Mouse (Mus musculus): ENCODE measurements around the gene Anapc4. TPM values are rescaled to one million over a fixed set of nuclear protein-coding genes. Genes with fewer than 3 reads are reported as not detected.

Anapc4 gene
- 23.5 and 27.6 TPM in 2 replicates for polyA plus RNA-seq (2012; rRNA removed)

GRCm38 (mm10) chr5:52833761-52834274, at the start of gene Anapc4:
Anapc4 (plus strand) TSS chr5:52834012.

Other genes with a start within 250 kb of the Anapc4 start
- 5.8 and 7.1 TPM in 2 replicates for gene Sepsecs, start 164.3 kb upstream of the Anapc4 start, polyA plus RNA-seq (2012; rRNA removed)
- 10.4 and 11.0 TPM in 2 replicates for gene Pi4k2b, start 92.4 kb upstream of the Anapc4 start, polyA plus RNA-seq (2012; rRNA removed)
- 6.3 and 6.8 TPM in 2 replicates for gene Zcchc4, start 58.6 kb upstream of the Anapc4 start, polyA plus RNA-seq (2012; rRNA removed)
- gene Slc34a2, start 204.1 kb downstream of the Anapc4 start, polyA plus RNA-seq (2012; rRNA removed), result 0.02 and 0.03 TPM in 2 replicates